Mouse (Mus musculus) embryonic facial prominence, embryonic 11.5 days (tissue): ENCODE data around the gene Lyz1. TPM values are rescaled to one million over a fixed set of nuclear protein-coding genes. Genes with fewer than 3 reads are reported as not detected.

ENCODE experiments used
- ATAC-seq: fragments of 200-750 bp; cut with Nextera tagmentation; replicated peaks from 2 replicates; pipeline ENCODE4 v1.8.0; 2017; ENCODE audit warnings: low read depth; ENCODE audit not compliant: insufficient number of reproducible peaks, low FRiP score, low TSS enrichment
- DNase-seq: peaks from one replicate; pipeline ENCODE4 v3.0.0-alpha.2; 2015; ENCODE audit warnings: low spot score
- H3K27ac ChIP-seq: fragments of 300-500 bp; sonication (generic); replicated peaks from 2 replicates; pipeline ENCODE4 v1.5.1; 2014; ENCODE audit warnings: mild to moderate bottlenecking, low read depth, low read length, control low read depth
- H3K27me3 ChIP-seq: fragments of 300-500 bp; sonication (generic); 2 replicates; pipeline ENCODE4 v1.6.1; 2014; ENCODE audit warnings: mild to moderate bottlenecking, low read length, moderate library complexity, mixed read lengths; ENCODE audit not compliant: control insufficient read depth, insufficient read depth
- H3K36me3 ChIP-seq: fragments of 300-500 bp; sonication (generic); replicated peaks from 2 replicates; pipeline ENCODE4 v1.6.1; 2014; ENCODE audit warnings: low read depth, mild to moderate bottlenecking, low read length, moderate library complexity, mixed read lengths; ENCODE audit not compliant: control insufficient read depth, insufficient read depth
- H3K4me1 ChIP-seq: fragments of 300-500 bp; sonication (generic); 2 replicates; pipeline ENCODE4 v1.6.1; 2014; ENCODE audit warnings: low read length, mixed read lengths; ENCODE audit not compliant: control insufficient read depth, insufficient read depth
- H3K4me2 ChIP-seq: fragments of 300-500 bp; sonication (generic); 2 replicates; pipeline ENCODE4 v1.6.1; 2014; ENCODE audit warnings: low read depth, mild to moderate bottlenecking, control low read depth, low read length, moderate library complexity
- H3K4me3 ChIP-seq: fragments of 300-500 bp; sonication (generic); 2 replicates; pipeline ENCODE4 v1.5.1; 2014; ENCODE audit warnings: low read depth, low read length, control low read depth
- H3K9ac ChIP-seq: fragments of 300-500 bp; sonication (generic); replicated peaks from 2 replicates; pipeline ENCODE4 v1.6.1; 2014; ENCODE audit warnings: mild to moderate bottlenecking, control low read depth, low read length
- H3K9me3 ChIP-seq: fragments of 300-500 bp; sonication (generic); replicated peaks from 2 replicates; pipeline ENCODE4 v1.6.1; 2016; ENCODE audit warnings: mild to moderate bottlenecking, low read length, inconsistent platforms, mixed read lengths; ENCODE audit not compliant: control insufficient read depth
- WGBS: fragments of 180-500 bp; shearing (Covaris S2); extraction: QIAGEN DNeasy Blood & Tissue Kit; methylation state at CpG from one replicate; pipeline ENCODE4 v1.1.7; 2014; 5-methylcytosine and 5-hydroxymethylcytosine counted together
- polyA plus RNA-seq: library from polyadenylated mRNA; unstranded; fragments of >200 nt; fragmentation: Nextera tagmentation; extraction: Ambion mirVana; gene quantifications from 2 replicates; pipeline ENCODE4 v1.2.1, GENCODE M21; 2014

Lyz1 gene
- not detected in 2 replicates for polyA plus RNA-seq

DNA sequence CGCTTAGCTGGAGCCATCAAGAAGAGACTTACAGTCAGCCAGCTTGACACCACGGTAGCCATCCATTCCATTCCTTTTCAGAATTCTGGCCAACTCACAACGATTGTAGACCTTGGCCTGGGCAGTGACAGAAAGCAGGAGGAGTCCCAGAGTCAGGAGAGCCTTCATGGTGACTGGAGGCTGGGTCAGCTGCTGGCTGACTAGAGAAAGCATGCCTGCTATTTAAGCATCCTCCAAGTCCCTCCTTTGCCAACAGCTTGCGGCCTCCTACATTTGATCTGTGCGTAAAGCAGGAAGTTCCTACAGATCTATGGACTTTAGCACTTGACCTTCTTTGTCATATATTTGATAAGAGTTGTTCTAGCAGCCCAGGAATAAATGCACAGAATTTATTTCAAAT is at the start of gene Lyz1:
Gene Lyz1 (minus strand): TSS at position 198 of the 400 bp plus-strand sequence.
- 76% methylated on average over 5 of the region's 5 CpGs for WGBS
- no peak within 1 kb of the TSS for H3K27ac ChIP-seq

DNA sequence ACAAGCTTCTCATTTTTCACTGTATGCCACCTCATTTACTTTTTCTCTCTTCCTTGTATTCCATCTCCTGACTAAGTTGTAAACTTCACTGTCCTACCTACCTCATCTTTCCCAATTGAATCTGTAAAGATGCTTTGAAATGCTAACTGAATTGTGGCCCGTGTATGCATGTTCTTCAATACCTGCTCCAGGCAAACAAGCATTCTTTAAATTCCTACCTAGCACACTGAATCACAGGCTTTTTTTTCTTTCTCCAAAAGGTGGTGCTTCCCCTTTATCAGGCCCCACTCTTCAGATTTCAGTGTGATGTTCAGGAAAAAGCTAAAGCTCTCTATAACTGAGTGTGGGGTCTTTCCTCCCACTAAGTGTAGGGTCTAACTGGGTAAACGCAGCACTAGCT is 49.7 kb upstream of the Lyz1 start:
- WGBS = 68% methylated on average over 2 of the region's 2 CpGs
- H3K27me3 ChIP-seq = no peaks in the 10 kb centered on the region
- H3K9ac ChIP-seq = no peak overlapping the region
- no peak overlapping the region; the same call in 1 of the 2 replicates for H3K27ac ChIP-seq
- no peaks in the 10 kb centered on the region for H3K9me3 ChIP-seq
- no peak for ATAC-seq
- no peak overlapping the region for H3K4me3 ChIP-seq
- DNase-seq = peak; percentile 16
- no peaks in the 10 kb centered on the region; the same call in 1 of the 2 replicates for H3K36me3 ChIP-seq
- no peaks in the 10 kb centered on the region for H3K4me1 ChIP-seq
- no peak overlapping the region for H3K4me2 ChIP-seq

More for the DNA sequence above, at the start of gene Lyz1:
- no peaks in the 10 kb centered on the region for H3K36me3 ChIP-seq
- H3K4me2 ChIP-seq = no peak within 1 kb of the TSS
- no peak within 1 kb of the TSS for H3K9ac ChIP-seq
- no peaks in the 10 kb centered on the region for H3K9me3 ChIP-seq
- no peak within 1 kb of the TSS for H3K4me3 ChIP-seq
- no peak for DNase-seq
- H3K27me3 ChIP-seq = no peaks in the 10 kb centered on the region
- H3K4me1 ChIP-seq = no peaks in the 10 kb centered on the region
- no peak for ATAC-seq

DNA sequence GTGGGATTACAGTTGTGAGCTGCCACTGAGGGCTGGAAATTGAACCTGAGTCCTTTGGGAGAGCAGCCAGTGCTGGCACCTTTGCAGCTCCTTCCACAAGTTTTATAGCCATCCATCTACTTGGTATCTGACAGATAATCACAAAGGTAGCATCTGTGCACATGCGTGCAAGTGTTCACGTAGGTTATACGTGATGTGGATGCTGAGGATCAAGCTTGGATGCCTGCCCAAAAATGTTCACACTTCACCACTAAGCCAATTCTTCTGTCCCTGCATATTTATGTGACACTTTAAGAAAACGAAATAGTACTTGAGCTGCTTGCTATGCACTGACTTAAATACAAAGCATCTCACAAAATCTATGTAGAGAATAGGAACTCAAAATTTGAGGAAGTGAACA is 48.4 kb upstream of the Lyz1 start:
- Histone ChIP-seq H3K4me1 (no peaks in the 10 kb centered on the region), H3K4me2 (no peak overlapping the region), H3K4me3 (no peak overlapping the region), H3K27me3 (no peaks in the 10 kb centered on the region), H3K9me3 (no peaks in the 10 kb centered on the region), H3K9ac (no peak overlapping the region), H3K36me3 (no peaks in the 10 kb centered on the region; the same call in 1 of the 2 replicates), H3K27ac (no peak overlapping the region)
- DNase-seq (no peak), ATAC-seq (no peak)
- WGBS = 91% methylated on average over 4 of the region's 4 CpGs

DNA sequence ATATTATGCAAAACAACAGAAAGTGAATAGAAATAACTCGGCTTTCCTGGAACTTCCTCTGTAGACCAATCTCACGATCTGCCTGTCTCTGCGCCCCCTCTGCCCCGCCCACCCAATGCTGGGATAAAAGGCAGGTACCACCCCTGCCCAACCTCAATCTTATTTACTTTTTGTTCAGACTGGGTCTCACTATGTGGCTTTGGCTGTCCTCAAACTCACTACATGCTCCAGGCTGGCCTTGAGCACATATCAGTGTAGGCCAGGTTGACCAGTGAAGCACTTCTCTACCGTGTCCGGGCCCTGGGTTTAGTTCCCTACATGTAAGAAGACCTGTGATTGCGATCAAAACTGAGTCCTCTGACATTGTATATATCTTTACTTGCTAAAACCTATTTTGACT is 46.6 kb upstream of the Lyz1 start:
- Histone ChIP-seq H3K27ac (no peak overlapping the region), H3K27me3 (no peaks in the 10 kb centered on the region), H3K4me3 (no peak overlapping the region), H3K36me3 (no peaks in the 10 kb centered on the region; the same call in 1 of the 2 replicates), H3K9ac (no peak overlapping the region), H3K4me1 (no peaks in the 10 kb centered on the region), H3K9me3 (no peaks in the 10 kb centered on the region), H3K4me2 (no peak overlapping the region)
- ATAC-seq = no peak
- 89% methylated on average over 7 of the region's 7 CpGs for WGBS
- DNase-seq = no peak

DNA sequence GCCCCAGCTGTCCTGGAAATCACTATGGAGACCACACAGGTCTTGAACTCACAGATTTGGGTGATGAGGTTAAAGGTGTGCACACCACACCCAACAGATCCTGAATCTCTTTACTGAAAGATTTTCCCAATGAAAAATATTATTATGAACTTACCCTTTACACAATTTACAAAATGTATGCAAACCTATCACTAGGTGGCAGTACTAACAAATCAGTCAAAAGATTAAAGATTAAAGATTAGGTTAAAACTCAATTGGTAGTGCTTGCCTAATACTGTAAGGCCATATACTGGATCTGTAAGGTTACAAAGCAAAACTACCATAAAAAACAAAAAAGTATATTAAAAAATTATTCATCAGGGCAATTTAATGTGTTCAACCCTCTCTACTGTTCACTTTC is 45.3 kb upstream of the Lyz1 start:
- DNase-seq = no peak
- H3K36me3 ChIP-seq = no peaks in the 10 kb centered on the region
- no peak overlapping the region for H3K4me2 ChIP-seq
- no peak overlapping the region for H3K27ac ChIP-seq
- no peak overlapping the region for H3K9ac ChIP-seq
- no peaks in the 10 kb centered on the region for H3K4me1 ChIP-seq
- no peaks in the 10 kb centered on the region for H3K9me3 ChIP-seq
- no peak overlapping the region for H3K4me3 ChIP-seq
- ATAC-seq = no peak
- H3K27me3 ChIP-seq = no peaks in the 10 kb centered on the region

DNA sequence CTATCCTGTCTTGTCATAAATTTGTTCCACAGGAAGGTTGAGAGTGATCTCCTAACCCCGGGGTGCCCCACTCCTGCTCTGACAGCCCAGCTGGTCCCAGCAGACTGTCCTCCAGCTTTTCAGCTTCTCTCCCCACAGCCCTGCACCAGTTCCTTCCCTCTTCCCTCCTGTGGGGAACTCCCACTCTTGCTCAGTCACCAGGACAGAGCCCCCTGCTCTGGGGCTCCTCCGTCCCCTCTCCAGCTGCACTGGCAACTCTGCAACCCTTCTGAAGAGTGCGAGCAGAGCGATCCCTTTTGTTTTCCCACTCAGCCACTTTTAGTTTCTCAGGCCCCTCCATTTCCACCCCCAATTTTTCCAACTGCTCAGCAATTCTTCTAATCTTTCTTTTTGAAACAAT is 43.0 kb upstream of the Lyz1 start:
- Histone ChIP-seq H3K4me3 (no peak overlapping the region), H3K9ac (no peak overlapping the region), H3K36me3 (no peaks in the 10 kb centered on the region), H3K4me2 (no peak overlapping the region), H3K27me3 (no peaks in the 10 kb centered on the region), H3K4me1 (no peaks in the 10 kb centered on the region), H3K9me3 (no peaks in the 10 kb centered on the region), H3K27ac (no peak overlapping the region)
- WGBS = 39% methylated on average over 4 of the region's 4 CpGs
- DNase-seq (no peak), ATAC-seq (peak; percentile 70)

DNA sequence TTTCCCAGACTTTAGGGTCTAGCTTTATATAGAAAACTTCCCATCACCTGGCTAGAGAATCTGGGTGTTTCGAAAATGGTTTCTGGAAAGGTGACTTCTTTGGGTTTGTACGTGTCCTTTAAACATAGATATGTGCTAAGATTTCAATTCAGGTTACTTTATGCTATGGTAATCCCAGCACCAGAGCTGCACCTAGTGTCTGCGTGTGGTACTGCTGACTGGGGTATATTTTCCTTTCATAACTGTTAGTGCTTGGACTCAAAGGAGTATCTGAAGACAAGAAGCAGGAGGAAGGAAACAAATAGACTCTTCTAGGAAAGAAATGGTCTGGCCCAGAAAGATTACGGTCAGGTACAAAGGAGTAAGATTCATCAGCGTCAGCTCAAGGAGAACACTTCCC is 37.9 kb upstream of the Lyz1 start:
- Histone ChIP-seq H3K27ac (no peak overlapping the region), H3K27me3 (no peaks in the 10 kb centered on the region), H3K4me3 (no peak overlapping the region), H3K36me3 (no peaks in the 10 kb centered on the region), H3K9ac (no peak overlapping the region), H3K4me1 (no peaks in the 10 kb centered on the region), H3K9me3 (no peaks in the 10 kb centered on the region), H3K4me2 (no peak overlapping the region)
- ATAC-seq = no peak
- DNase-seq = no peak
- WGBS = 79% methylated on average over 5 of the region's 5 CpGs

DNA sequence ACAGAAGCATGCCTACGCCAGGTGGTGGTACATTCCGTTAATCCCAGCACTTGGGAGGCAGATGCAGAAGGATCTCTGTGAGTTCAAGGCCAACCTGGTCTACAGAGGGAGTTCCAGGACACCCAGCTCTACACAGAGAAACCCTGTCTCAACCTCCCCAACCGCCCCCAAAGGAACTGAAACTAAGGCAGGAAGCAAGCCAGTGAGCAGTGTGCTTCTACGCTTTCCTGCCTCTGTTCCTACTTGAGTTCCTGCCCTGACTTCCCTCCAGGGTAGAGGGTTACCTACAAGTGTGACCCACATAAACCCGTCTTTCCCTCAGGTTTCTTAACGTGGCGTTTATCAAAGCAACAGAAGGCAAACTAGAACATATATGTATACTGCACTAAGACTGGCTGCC is 31.1 kb upstream of the Lyz1 start:
- H3K4me3 ChIP-seq = no peak overlapping the region
- no peaks in the 10 kb centered on the region for H3K36me3 ChIP-seq
- WGBS = 90% methylated on average over 7 of the region's 7 CpGs
- H3K9me3 ChIP-seq = no peaks in the 10 kb centered on the region
- H3K4me1 ChIP-seq = no peaks in the 10 kb centered on the region
- no peak overlapping the region for H3K4me2 ChIP-seq
- H3K9ac ChIP-seq = no peak overlapping the region
- ATAC-seq = no peak
- no peak overlapping the region for H3K27ac ChIP-seq
- DNase-seq = no peak
- no peaks in the 10 kb centered on the region for H3K27me3 ChIP-seq
